Mouse (Mus musculus) forebrain, embryonic 13.5 days (tissue): ENCODE results near the gene Kif6. TPM values are rescaled to one million over a fixed set of nuclear protein-coding genes. Genes with fewer than 3 reads are reported as not detected.

Experiments
- ATAC-seq: fragments of 200-750 bp; cut with Nextera tagmentation; 2 replicates; pipeline ENCODE4 v1.8.0; 2017
- H3K27ac ChIP-seq: fragments of 300-500 bp; sonication (generic); 2 replicates; pipeline ENCODE4 v1.5.1; 2015; ENCODE audit warnings: inconsistent platforms, mild to moderate bottlenecking, moderate library complexity
- H3K27me3 ChIP-seq: fragments of 300-500 bp; sonication (generic); 2 replicates; pipeline ENCODE4 v1.6.1; 2015; ENCODE audit warnings: mild to moderate bottlenecking, inconsistent platforms
- H3K36me3 ChIP-seq: fragments of 300-500 bp; sonication (generic); 2 replicates; pipeline ENCODE4 v1.6.1; 2015; ENCODE audit warnings: mild to moderate bottlenecking, inconsistent platforms; ENCODE audit not compliant: poor library complexity, severe bottlenecking
- H3K4me1 ChIP-seq: fragments of 300-500 bp; sonication (generic); 2 replicates; pipeline ENCODE4 v1.6.1; 2015; ENCODE audit warnings: inconsistent platforms
- H3K4me2 ChIP-seq: fragments of 300-500 bp; sonication (generic); 2 replicates; pipeline ENCODE4 v1.6.1; 2015; ENCODE audit warnings: inconsistent platforms, mild to moderate bottlenecking, moderate library complexity
- H3K4me3 ChIP-seq: fragments of 300-500 bp; sonication (generic); 2 replicates; pipeline ENCODE4 v1.5.1; 2015; ENCODE audit warnings: mild to moderate bottlenecking, inconsistent platforms
- H3K9ac ChIP-seq: fragments of 300-500 bp; sonication (generic); 2 replicates; pipeline ENCODE4 v1.6.1; 2015; ENCODE audit warnings: mild to moderate bottlenecking, inconsistent platforms
- H3K9me3 ChIP-seq: fragments of 300-500 bp; sonication (generic); replicated peaks from 2 replicates; pipeline ENCODE4 v1.6.1; 2016; ENCODE audit warnings: inconsistent platforms
- WGBS: fragments of 180-500 bp; shearing (Covaris S2); methylation state at CpG from one replicate; pipeline ENCODE4 v1.1.7; 2015; 5-methylcytosine and 5-hydroxymethylcytosine counted together
- polyA plus RNA-seq: library from polyadenylated mRNA; unstranded; fragments of >200 nt; fragmentation: Nextera tagmentation; extraction: Ambion mirVana; gene quantifications from 2 replicates; pipeline ENCODE4 v1.2.1, GENCODE M21; 2015

Gene Kif6
- polyA plus RNA-seq, 1 experiment from 2014 or later, result 1.7 TPM

- no peaks in the 10 kb centered on the region for H3K36me3 ChIP-seq
- H3K4me3 ChIP-seq, result no peak overlapping the region
- 85% methylated on average over 5 of the region's 5 CpGs for WGBS
- no peak overlapping the region for H3K27ac ChIP-seq
- H3K4me1 ChIP-seq, result no peaks in the 10 kb centered on the region
- H3K27me3 ChIP-seq, result no peaks in the 10 kb centered on the region
- H3K9me3 ChIP-seq, result no peaks in the 10 kb centered on the region
- no peak overlapping the region for H3K4me2 ChIP-seq
- no peak overlapping the region for H3K9ac ChIP-seq
- no peak for ATAC-seq
These were observed 219.2 kb downstream of the Kif6 start for GRCm38 (mm10) chr17:49834044-49834545.

GRCm38 (mm10) chr17:49837417-49837816 is 222.5 kb downstream of the Kif6 start:
- Histone ChIP-seq H3K4me3 (no peak overlapping the region), H3K36me3 (no peaks in the 10 kb centered on the region), H3K9ac (no peak overlapping the region), H3K9me3 (no peaks in the 10 kb centered on the region), H3K27ac (no peak overlapping the region), H3K27me3 (no peaks in the 10 kb centered on the region), H3K4me2 (no peak overlapping the region), H3K4me1 (no peaks in the 10 kb centered on the region)
- 70% methylated on average over 5 of the region's 5 CpGs for WGBS
- no peak for ATAC-seq

GRCm38 (mm10) chr17:49839243-49839642 is 224.3 kb downstream of the Kif6 start:
- H3K9ac ChIP-seq, result no peak overlapping the region
- H3K4me2 ChIP-seq, result no peak overlapping the region
- no peaks in the 10 kb centered on the region for H3K9me3 ChIP-seq
- WGBS, result 86% methylated on average over 3 of the region's 3 CpGs
- H3K4me3 ChIP-seq, result no peak overlapping the region
- H3K36me3 ChIP-seq, result no peaks in the 10 kb centered on the region
- no peak for ATAC-seq
- no peak overlapping the region for H3K27ac ChIP-seq
- H3K27me3 ChIP-seq, result no peaks in the 10 kb centered on the region
- H3K4me1 ChIP-seq, result no peaks in the 10 kb centered on the region

GRCm38 (mm10) chr17:49851210-49851609 is 236.3 kb downstream of the Kif6 start:
- no peak overlapping the region for H3K4me3 ChIP-seq
- no peak overlapping the region for H3K9ac ChIP-seq
- peaks cover 4% of the 10 kb centered on the region; the same call in 1 of the 2 replicates for H3K4me1 ChIP-seq
- no peak for ATAC-seq
- no peak overlapping the region for H3K27ac ChIP-seq
- 87% methylated on average over 3 of the region's 3 CpGs for WGBS
- H3K9me3 ChIP-seq, result no peaks in the 10 kb centered on the region
- H3K4me2 ChIP-seq, result no peak overlapping the region
- H3K27me3 ChIP-seq, result no peaks in the 10 kb centered on the region
- H3K36me3 ChIP-seq, result no peaks in the 10 kb centered on the region

- 82% methylated on average over 3 of the region's 3 CpGs for WGBS
- Histone ChIP-seq H3K4me2 (no peak overlapping the region), H3K9me3 (no peaks in the 10 kb centered on the region), H3K9ac (no peak overlapping the region), H3K27me3 (no peaks in the 10 kb centered on the region), H3K4me1 (peaks cover 4% of the 10 kb centered on the region; the same call in 1 of the 2 replicates), H3K36me3 (no peaks in the 10 kb centered on the region), H3K27ac (no peak overlapping the region), H3K4me3 (no peak overlapping the region)
- no peak for ATAC-seq
These were observed 237.2 kb downstream of the Kif6 start for GRCm38 (mm10) chr17:49852183-49852582.

GRCm38 (mm10) chr17:49855785-49856184 is 240.8 kb downstream of the Kif6 start:
- Histone ChIP-seq H3K4me1 (peaks cover 4% of the 10 kb centered on the region; the same call in 1 of the 2 replicates), H3K9ac (no peak overlapping the region), H3K27me3 (no peaks in the 10 kb centered on the region), H3K9me3 (no peaks in the 10 kb centered on the region), H3K4me2 (no peak overlapping the region), H3K4me3 (no peak overlapping the region), H3K36me3 (no peaks in the 10 kb centered on the region), H3K27ac (0 out of 2 replicates have a peak overlapping the region, but pooled peaks have one; percentile 10)
- 32% methylated on average over 4 of the region's 4 CpGs for WGBS
- peak; percentile 27; the same call in 1 of the 2 replicates for ATAC-seq

- 88% methylated on average over 10 of the region's 10 CpGs for WGBS
- Histone ChIP-seq H3K27ac (no peak overlapping the region), H3K4me1 (peaks cover 21% of the 10 kb centered on the region), H3K4me2 (no peak overlapping the region), H3K9me3 (no peaks in the 10 kb centered on the region), H3K4me3 (no peak overlapping the region), H3K36me3 (no peaks in the 10 kb centered on the region), H3K27me3 (no peaks in the 10 kb centered on the region), H3K9ac (no peak overlapping the region)
- ATAC-seq, result no peak
These were observed 245.3 kb downstream of the Kif6 start for GRCm38 (mm10) chr17:49860057-49860816.

- Histone ChIP-seq H3K4me2 (no peak overlapping the region), H3K4me1 (peaks cover 30% of the 10 kb centered on the region), H3K9me3 (no peaks in the 10 kb centered on the region), H3K27me3 (no peaks in the 10 kb centered on the region), H3K27ac (peak overlapping the region; percentile 37; the same call in 1 of the 2 replicates), H3K9ac (no peak overlapping the region), H3K36me3 (no peaks in the 10 kb centered on the region), H3K4me3 (no peak overlapping the region)
- ATAC-seq, result no peak
- 23% methylated on average over 5 of the region's 5 CpGs for WGBS
These were observed 248.7 kb downstream of the Kif6 start for GRCm38 (mm10) chr17:49863597-49863996.

- Histone ChIP-seq H3K4me2 (no peak overlapping the region), H3K9me3 (no peaks in the 10 kb centered on the region), H3K36me3 (no peaks in the 10 kb centered on the region), H3K9ac (no peak overlapping the region), H3K27me3 (no peaks in the 10 kb centered on the region), H3K4me3 (no peak overlapping the region), H3K27ac (no peak overlapping the region), H3K4me1 (peaks cover 30% of the 10 kb centered on the region)
- 89% methylated on average over 2 of the region's 2 CpGs for WGBS
- no peak for ATAC-seq
These were observed 250.7 kb downstream of the Kif6 start for GRCm38 (mm10) chr17:49865604-49866003.

- H3K27ac ChIP-seq, result peak overlapping the region; percentile 89
- WGBS, result 65% methylated on average over 8 of the region's 8 CpGs
- no peaks in the 10 kb centered on the region for H3K36me3 ChIP-seq
These were observed 251.8 kb downstream of the Kif6 start for GRCm38 (mm10) chr17:49866653-49867215.

GRCm38 (mm10) chr17:49867321-49868137 is 252.6 kb downstream of the Kif6 start:
- no peaks in the 10 kb centered on the region for H3K36me3 ChIP-seq
- H3K9me3 ChIP-seq, result no peaks in the 10 kb centered on the region
- H3K4me1 ChIP-seq, result peaks cover 30% of the 10 kb centered on the region
- H3K4me3 ChIP-seq, result no peak overlapping the region
- peak overlapping the region; percentile 38; the same call in 1 of the 2 replicates for H3K9ac ChIP-seq
- H3K27ac ChIP-seq, result peak overlapping the region; percentile 89
- WGBS, result 15% methylated on average over 13 of the region's 13 CpGs
- ATAC-seq, result peak; percentile 78
- peak overlapping the region; percentile 22 for H3K4me2 ChIP-seq
- no peaks in the 10 kb centered on the region for H3K27me3 ChIP-seq

More at GRCm38 (mm10) chr17:49866653-49867215, 251.8 kb downstream of the Kif6 start:
- peaks cover 30% of the 10 kb centered on the region for H3K4me1 ChIP-seq
- peak overlapping the region; percentile 22 for H3K4me2 ChIP-seq
- H3K9me3 ChIP-seq, result no peaks in the 10 kb centered on the region
- H3K9ac ChIP-seq, result peak overlapping the region; percentile 38; the same call in 1 of the 2 replicates
- H3K4me3 ChIP-seq, result no peak overlapping the region
- peak; percentile 40; the same call in 1 of the 2 replicates for ATAC-seq
- no peaks in the 10 kb centered on the region for H3K27me3 ChIP-seq

GRCm38 (mm10) chr17:49869246-49869645 is 254.3 kb downstream of the Kif6 start:
- no peak for ATAC-seq

More at GRCm38 (mm10) chr17:49869246-49869645, 254.3 kb downstream of the Kif6 start:
- Histone ChIP-seq H3K9me3 (no peaks in the 10 kb centered on the region), H3K4me1 (peaks cover 15% of the 10 kb centered on the region), H3K27me3 (no peaks in the 10 kb centered on the region), H3K27ac (no peak overlapping the region), H3K4me3 (no peak overlapping the region), H3K9ac (no peak overlapping the region), H3K4me2 (no peak overlapping the region), H3K36me3 (no peaks in the 10 kb centered on the region)
- WGBS, result 81% methylated on average over 9 of the region's 9 CpGs
